Mouse (Mus musculus) forebrain, embryonic 16.5 days (tissue): Measurements from ENCODE around the gene Ralbp1. TPM values are rescaled to one million over a fixed set of nuclear protein-coding genes. Genes with fewer than 3 reads are reported as not detected.

ENCODE experiments used
- ATAC-seq: fragments of 200-750 bp; cut with Nextera tagmentation; 2 replicates; pipeline ENCODE4 v1.8.0; 2017; ENCODE audit warnings: mild to moderate bottlenecking, moderate library complexity
- H3K27ac ChIP-seq: fragments of 300-500 bp; sonication (generic); 2 replicates; pipeline ENCODE4 v1.5.1; 2014; ENCODE audit warnings: low read length, control low read depth
- H3K27me3 ChIP-seq: fragments of 300-500 bp; sonication (generic); replicated peaks from 2 replicates; pipeline ENCODE4 v1.6.1; 2014; ENCODE audit warnings: low read length; ENCODE audit not compliant: control insufficient read depth, insufficient read depth
- H3K36me3 ChIP-seq: fragments of 300-500 bp; sonication (generic); 2 replicates; pipeline ENCODE4 v1.6.1; 2014; ENCODE audit not compliant: control insufficient read depth, insufficient read depth
- H3K4me1 ChIP-seq: fragments of 300-500 bp; sonication (generic); replicated peaks from 2 replicates; pipeline ENCODE4 v1.6.1; 2014; ENCODE audit warnings: low read length; ENCODE audit not compliant: control insufficient read depth, insufficient read depth
- H3K4me2 ChIP-seq: fragments of 300-500 bp; sonication (generic); 2 replicates; pipeline ENCODE4 v1.6.1; 2014; ENCODE audit warnings: mild to moderate bottlenecking, low read length, control low read depth
- H3K4me3 ChIP-seq: fragments of 300-500 bp; sonication (generic); replicated peaks from 2 replicates; pipeline ENCODE4 v1.5.1; 2014; ENCODE audit warnings: mild to moderate bottlenecking, low read length, control low read depth
- H3K9ac ChIP-seq: fragments of 300-500 bp; sonication (generic); replicated peaks from 2 replicates; pipeline ENCODE4 v1.6.1; 2014; ENCODE audit warnings: low read depth, low read length, control low read depth
- H3K9me3 ChIP-seq: fragments of 300-500 bp; sonication (generic); 2 replicates; pipeline ENCODE4 v1.6.1; 2016; ENCODE audit warnings: low read length; ENCODE audit not compliant: control insufficient read depth
- WGBS: fragments of 180-500 bp; shearing (Covaris S2); extraction: QIAGEN DNeasy Blood & Tissue Kit; methylation state at CpG from one replicate; pipeline ENCODE4 v1.1.7; 2014; 5-methylcytosine and 5-hydroxymethylcytosine counted together
- polyA plus RNA-seq: library from polyadenylated mRNA; unstranded; fragments of >200 nt; fragmentation: Nextera tagmentation; extraction: Ambion mirVana; gene quantifications from 2 replicates; pipeline ENCODE4 v1.2.1, GENCODE M21; 2015

The Ralbp1 gene
- polyA plus RNA-seq = 48.8 and 55.6 TPM in 2 replicates

GRCm38 (mm10) chr17:65885697-65886529 is at the start of gene Ralbp1:
Gene Ralbp1, minus strand, starts transcription at chr17:65885798.
- peaks cover 23% of the 10 kb centered on the region for H3K4me1 ChIP-seq
- no peak for ATAC-seq
- peak within 1 kb of the TSS; percentile 93 for H3K4me2 ChIP-seq
- no peaks in the 10 kb centered on the region for H3K9me3 ChIP-seq
- H3K27ac ChIP-seq = peak within 1 kb of the TSS; percentile 95
- peak within 1 kb of the TSS; percentile 97 for H3K4me3 ChIP-seq
- H3K36me3 ChIP-seq = no peaks in the 10 kb centered on the region
- H3K9ac ChIP-seq = peak within 1 kb of the TSS; percentile 84
- no peaks in the 10 kb centered on the region for H3K27me3 ChIP-seq
- 8% methylated on average over 14 of the region's 14 CpGs for WGBS

GRCm38 (mm10) chr17:65933741-65934140 is 48.1 kb upstream of the Ralbp1 start:
- no peak for ATAC-seq
- Histone ChIP-seq H3K27ac (no peak overlapping the region), H3K9me3 (no peaks in the 10 kb centered on the region), H3K4me1 (peaks cover 10% of the 10 kb centered on the region), H3K4me2 (no peak overlapping the region), H3K36me3 (peaks cover 18% of the 10 kb centered on the region), H3K27me3 (no peaks in the 10 kb centered on the region), H3K9ac (no peak overlapping the region), H3K4me3 (no peak overlapping the region)
- WGBS = 93% methylated on average over 2 of the region's 2 CpGs

GRCm38 (mm10) chr17:65931525-65931924 is 45.9 kb upstream of the Ralbp1 start:
- H3K4me2 ChIP-seq = no peak overlapping the region
- H3K4me3 ChIP-seq = no peak overlapping the region
- H3K9ac ChIP-seq = 0 out of 2 replicates have a peak overlapping the region, but pooled peaks have one; percentile 6
- WGBS = 36% methylated on average over 6 of the region's 6 CpGs
- peak overlapping the region; percentile 47 for H3K27ac ChIP-seq
- no peaks in the 10 kb centered on the region for H3K27me3 ChIP-seq
- peaks cover 10% of the 10 kb centered on the region for H3K4me1 ChIP-seq
- ATAC-seq = peak; percentile 51
- H3K36me3 ChIP-seq = peaks cover 16% of the 10 kb centered on the region
- no peaks in the 10 kb centered on the region for H3K9me3 ChIP-seq

GRCm38 (mm10) chr17:65930960-65931359 is 45.4 kb upstream of the Ralbp1 start:
- H3K9ac ChIP-seq = no peak overlapping the region
- no peak overlapping the region for H3K4me2 ChIP-seq
- no peak overlapping the region for H3K27ac ChIP-seq
- 47% methylated on average over 6 of the region's 6 CpGs for WGBS
- H3K4me1 ChIP-seq = peaks cover 10% of the 10 kb centered on the region
- peaks cover 20% of the 10 kb centered on the region for H3K36me3 ChIP-seq
- H3K9me3 ChIP-seq = no peaks in the 10 kb centered on the region
- H3K27me3 ChIP-seq = no peaks in the 10 kb centered on the region
- peak; percentile 82 for ATAC-seq
- no peak overlapping the region for H3K4me3 ChIP-seq

- WGBS = 94% methylated on average over 7 of the region's 7 CpGs
- no peaks in the 10 kb centered on the region for H3K9me3 ChIP-seq
- H3K27ac ChIP-seq = no peak overlapping the region
- peaks cover 26% of the 10 kb centered on the region for H3K36me3 ChIP-seq
- H3K4me3 ChIP-seq = no peak overlapping the region
- peaks cover 10% of the 10 kb centered on the region for H3K4me1 ChIP-seq
- no peaks in the 10 kb centered on the region for H3K27me3 ChIP-seq
- no peak for ATAC-seq
- no peak overlapping the region for H3K9ac ChIP-seq
- H3K4me2 ChIP-seq = no peak overlapping the region
Observed at GRCm38 (mm10) chr17:65930158-65930826, 44.7 kb upstream of the Ralbp1 start.

GRCm38 (mm10) chr17:65929319-65929978 is 43.9 kb upstream of the Ralbp1 start:
- H3K4me1 ChIP-seq = peaks cover 10% of the 10 kb centered on the region
- H3K9me3 ChIP-seq = no peaks in the 10 kb centered on the region
- 91% methylated on average over 22 of the region's 22 CpGs for WGBS
- H3K27me3 ChIP-seq = no peaks in the 10 kb centered on the region
- peaks cover 29% of the 10 kb centered on the region for H3K36me3 ChIP-seq
- H3K4me3 ChIP-seq = no peak overlapping the region
- H3K4me2 ChIP-seq = no peak overlapping the region
- ATAC-seq = no peak
- no peak overlapping the region for H3K9ac ChIP-seq
- no peak overlapping the region for H3K27ac ChIP-seq

GRCm38 (mm10) chr17:65927077-65927476 is 41.5 kb upstream of the Ralbp1 start:
- no peak overlapping the region for H3K27ac ChIP-seq
- no peak overlapping the region for H3K4me2 ChIP-seq
- no peaks in the 10 kb centered on the region for H3K27me3 ChIP-seq
- no peak overlapping the region for H3K4me3 ChIP-seq
- 42% methylated on average over 4 of the region's 4 CpGs for WGBS
- peaks cover 10% of the 10 kb centered on the region for H3K4me1 ChIP-seq
- H3K9ac ChIP-seq = no peak overlapping the region
- ATAC-seq = no peak
- H3K36me3 ChIP-seq = peaks cover 24% of the 10 kb centered on the region
- H3K9me3 ChIP-seq = no peaks in the 10 kb centered on the region

- WGBS = 74% methylated on average over 5 of the region's 5 CpGs
- Histone ChIP-seq H3K27me3 (no peaks in the 10 kb centered on the region), H3K4me1 (no peaks in the 10 kb centered on the region), H3K4me2 (no peak overlapping the region), H3K9me3 (no peaks in the 10 kb centered on the region), H3K36me3 (peaks cover 21% of the 10 kb centered on the region), H3K27ac (no peak overlapping the region), H3K9ac (no peak overlapping the region), H3K4me3 (no peak overlapping the region)
- ATAC-seq = no peak
Observed at GRCm38 (mm10) chr17:65924218-65924617, 38.6 kb upstream of the Ralbp1 start.

GRCm38 (mm10) chr17:65921975-65922374 is 36.4 kb upstream of the Ralbp1 start:
- H3K36me3 ChIP-seq = peaks cover 18% of the 10 kb centered on the region
- 79% methylated on average over 6 of the region's 6 CpGs for WGBS
- no peak for ATAC-seq
- no peak overlapping the region for H3K9ac ChIP-seq
- H3K9me3 ChIP-seq = no peaks in the 10 kb centered on the region
- H3K27me3 ChIP-seq = no peaks in the 10 kb centered on the region
- no peak overlapping the region for H3K4me2 ChIP-seq
- H3K4me1 ChIP-seq = no peaks in the 10 kb centered on the region
- H3K27ac ChIP-seq = no peak overlapping the region
- H3K4me3 ChIP-seq = no peak overlapping the region
